Mouse (Mus musculus): ENCODE data around the gene Abca4.
"Not testable (repeated sequence)": the region's sequence is repeated elsewhere in the genome, so short reads cannot be mapped to it uniquely, and the experiment has no call there.

Abca4 gene

DNA sequence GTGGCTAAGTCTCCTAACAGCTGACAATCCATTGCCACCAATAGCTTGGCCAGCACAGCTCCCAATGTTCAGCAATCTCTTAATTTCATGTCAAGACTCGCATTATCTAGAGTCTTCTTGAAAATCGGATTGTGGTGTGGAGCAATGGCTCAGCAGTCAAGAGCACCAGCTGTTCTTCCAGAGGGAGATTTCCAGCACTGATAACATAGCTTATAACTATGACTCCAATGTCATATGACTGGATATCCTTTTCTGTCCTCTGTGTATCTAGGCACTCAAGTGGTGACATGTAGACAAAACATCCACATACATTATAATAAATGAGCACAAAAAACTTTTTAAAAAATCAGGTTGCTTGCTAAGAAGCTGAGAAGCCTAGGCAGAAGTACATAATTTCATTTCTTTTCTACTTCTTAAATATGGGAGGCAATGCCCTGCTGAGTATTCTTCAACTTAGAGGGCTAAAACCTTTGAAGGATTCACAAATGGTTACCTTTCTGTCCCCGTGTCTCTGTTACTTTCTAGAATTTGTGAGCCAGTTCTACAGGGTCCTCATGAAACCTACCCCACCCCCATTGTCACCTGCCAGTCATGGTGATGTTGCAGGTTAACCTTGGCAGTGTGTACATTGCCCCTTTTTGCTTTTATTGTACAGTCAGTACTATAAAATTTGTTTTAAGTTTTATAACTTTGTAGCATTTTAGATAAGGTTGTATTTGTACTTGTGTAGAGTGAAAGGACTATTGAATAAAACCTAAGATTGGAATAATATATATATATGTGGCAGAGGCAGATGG lies 177.2 kb downstream of the Abca4 start:
- no peak for DNase-seq

- not testable (repeated sequence) for DNase-seq
Observed at GRCm38 (mm10) chr3:122226972-122227371, 182.7 kb downstream of the Abca4 start.

All from cerebellum, adult 8-10 months (tissue).